Mouse (Mus musculus): ENCODE measurements at regions not wholly inside any gene's neighbourhood (a gene's known extent, or its start where the extent isn't known, plus 50 kb on each side); places are given as distances from the start of the nearest gene placed in this dataset.
A peak's percentile ranks its signal among the peaks of the same experiment; 100 is the strongest.
"Not testable (repeated sequence)": the region's sequence is repeated elsewhere in the genome, so short reads cannot be mapped to it uniquely, and the experiment has no call there.

DNA sequence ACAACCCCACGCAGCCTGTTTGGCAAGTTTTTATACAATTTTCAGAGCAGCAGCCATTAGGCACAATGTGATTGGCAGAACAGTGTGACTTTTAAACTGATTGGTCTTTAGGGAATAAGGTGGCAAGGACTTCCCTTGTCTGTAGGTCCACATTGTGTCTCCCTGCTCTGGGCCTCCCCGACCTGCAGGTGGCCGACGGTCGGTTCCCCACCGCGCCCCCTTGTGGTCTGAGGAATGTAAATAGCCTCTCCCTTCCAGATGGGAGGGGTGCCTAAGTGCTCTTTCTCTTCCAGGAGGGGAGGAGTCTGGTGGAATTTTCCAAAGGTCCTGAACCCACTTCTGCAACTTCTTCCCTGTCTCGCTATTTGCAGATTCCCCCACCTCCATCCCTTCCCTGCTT, 52.5 kb upstream of the Prr5 start:
- not testable (repeated sequence) for H3K27ac ChIP-seq (ENCODE audit: insufficient read depth, low read length); H3K4me3 ChIP-seq (ENCODE audit: insufficient read depth, low read length); H3K4me1 ChIP-seq (ENCODE audit: control insufficient read depth, insufficient read depth, low read length)
- peak; percentile 48; the same call in 1 of the 2 replicates for TF ChIP-seq CTCF (IDR thresholded peaks at IDR 0.05; ENCODE audit: borderline replicate concordance, insufficient read depth, low read length)

DNA sequence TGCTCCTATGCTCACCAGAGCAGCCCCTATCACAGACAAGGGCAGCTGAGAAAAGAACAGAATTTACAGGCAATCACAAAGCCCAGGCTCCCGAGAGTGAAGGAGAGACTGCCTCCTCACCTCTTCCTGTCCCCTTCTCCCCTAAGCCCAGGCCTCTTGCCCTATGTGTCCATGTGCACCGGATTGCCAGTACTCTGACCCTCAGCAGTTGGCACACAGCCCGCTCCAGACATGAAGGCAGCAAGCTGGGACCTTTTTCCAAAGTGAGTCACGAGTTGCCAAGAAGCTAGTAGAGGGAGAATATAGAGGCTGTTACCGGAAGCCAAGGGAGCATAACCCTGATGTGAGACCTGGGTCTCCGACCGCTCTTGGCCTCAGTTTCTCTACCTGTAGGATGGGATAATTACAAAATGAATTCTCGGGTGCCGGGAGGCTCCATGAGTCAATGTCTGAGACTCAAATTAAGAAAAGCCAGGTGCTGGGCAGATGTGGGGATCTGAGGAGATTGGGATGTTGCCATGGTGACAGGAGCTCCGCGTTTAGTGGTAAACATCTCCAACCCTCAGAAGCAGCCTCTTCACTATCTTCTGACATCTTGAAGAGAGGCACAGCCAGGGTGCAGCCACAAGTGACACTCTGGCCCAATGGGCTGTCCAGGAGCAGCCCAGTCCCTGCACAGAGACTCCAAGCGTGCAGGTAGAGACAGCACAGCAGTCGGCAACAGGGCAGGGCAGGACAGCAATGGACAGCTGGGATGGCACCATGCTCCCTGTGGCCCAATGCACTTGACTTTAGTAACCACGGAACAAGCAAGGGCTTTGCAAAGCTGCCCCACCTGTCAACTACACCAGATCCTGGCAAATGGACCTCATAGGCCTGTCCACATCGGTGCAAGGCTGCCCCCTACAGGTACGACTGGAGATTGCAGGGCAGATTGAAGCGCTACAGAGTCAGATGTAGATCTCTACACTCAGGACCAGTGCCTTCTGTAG, 55.6 kb upstream of the Prr5 start:
- Histone ChIP-seq H3K4me1 (ENCODE audit: control insufficient read depth, insufficient read depth, low read length) (no peaks in the 10 kb centered on the region), H3K27ac (ENCODE audit: insufficient read depth, low read length) (no peak overlapping the region), H3K4me3 (ENCODE audit: insufficient read depth, low read length) (no peak overlapping the region)
- TF ChIP-seq CTCF (IDR thresholded peaks at IDR 0.05; ENCODE audit: borderline replicate concordance, insufficient read depth, low read length) (peak; percentile 97), POLR2A (IDR thresholded peaks at IDR 0.05; ENCODE audit: low read depth, low read length) (no peak)

DNA sequence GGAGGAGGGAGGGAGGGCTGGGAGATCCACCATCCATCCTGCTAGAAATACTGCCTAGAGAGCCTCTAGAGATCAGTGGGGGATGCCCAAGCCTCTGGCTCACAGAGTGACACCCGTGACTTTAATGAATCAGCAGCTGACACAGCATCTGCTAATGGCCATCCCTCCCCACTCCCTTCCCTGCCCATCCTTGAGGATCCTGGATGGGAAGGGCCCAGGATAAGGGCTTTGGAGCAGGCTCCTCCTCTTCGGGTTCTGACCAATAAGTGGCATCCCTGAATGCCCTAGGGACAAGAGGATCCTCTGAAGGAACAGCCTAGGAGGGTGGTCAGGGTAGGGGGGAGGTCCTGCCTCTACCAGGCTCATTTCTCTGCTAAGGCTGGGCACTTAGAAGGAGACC, 55.3 kb upstream of the Rtl6 start:
- TF ChIP-seq POLR2A (IDR thresholded peaks at IDR 0.05; ENCODE audit: low read depth, low read length) = no peak
- TF ChIP-seq CTCF (IDR thresholded peaks at IDR 0.05; ENCODE audit: borderline replicate concordance, insufficient read depth, low read length) = no peak
- H3K27ac ChIP-seq (ENCODE audit: insufficient read depth, low read length) = no peak overlapping the region
- H3K4me3 ChIP-seq (ENCODE audit: insufficient read depth, low read length) = no peak overlapping the region
- no peaks in the 10 kb centered on the region for H3K4me1 ChIP-seq (ENCODE audit: control insufficient read depth, insufficient read depth, low read length)

DNA sequence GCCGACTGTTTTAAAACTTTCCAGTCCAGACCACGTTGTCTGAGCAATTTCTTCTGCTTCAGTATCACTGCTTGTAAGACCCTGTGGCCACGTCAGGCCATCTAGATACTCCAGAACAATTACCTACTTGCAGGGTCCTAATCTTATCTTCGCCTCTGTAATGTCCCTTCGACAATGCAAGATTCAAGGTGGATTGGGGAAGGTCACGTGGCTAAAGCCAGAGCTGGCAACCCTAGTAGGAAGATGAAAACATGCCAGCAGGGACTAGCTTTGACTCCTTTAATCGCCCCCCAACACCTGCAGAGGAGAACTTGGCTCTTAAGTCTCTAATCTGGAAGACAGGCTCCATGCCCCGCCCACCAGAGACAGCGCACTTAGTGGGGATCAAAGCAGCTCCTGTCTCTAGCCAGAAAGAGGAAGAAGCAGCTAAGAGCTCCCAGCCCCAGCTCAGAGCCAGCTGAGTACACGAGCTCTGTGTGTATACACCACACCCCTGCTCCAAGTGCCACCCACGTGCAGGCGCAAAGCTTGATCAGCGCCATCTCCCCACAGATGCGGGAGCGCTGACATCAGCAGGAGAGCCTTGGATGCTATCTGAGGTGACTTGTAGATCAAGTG, 52.3 kb upstream of the Rtl6 start:
- Histone ChIP-seq H3K27ac (ENCODE audit: insufficient read depth, low read length) (no peak overlapping the region), H3K4me3 (ENCODE audit: insufficient read depth, low read length) (no peak overlapping the region), H3K4me1 (ENCODE audit: control insufficient read depth, insufficient read depth, low read length) (no peaks in the 10 kb centered on the region)
- TF ChIP-seq CTCF (IDR thresholded peaks at IDR 0.05; ENCODE audit: borderline replicate concordance, insufficient read depth, low read length) (no peak), POLR2A (IDR thresholded peaks at IDR 0.05; ENCODE audit: low read depth, low read length) (no peak)

DNA sequence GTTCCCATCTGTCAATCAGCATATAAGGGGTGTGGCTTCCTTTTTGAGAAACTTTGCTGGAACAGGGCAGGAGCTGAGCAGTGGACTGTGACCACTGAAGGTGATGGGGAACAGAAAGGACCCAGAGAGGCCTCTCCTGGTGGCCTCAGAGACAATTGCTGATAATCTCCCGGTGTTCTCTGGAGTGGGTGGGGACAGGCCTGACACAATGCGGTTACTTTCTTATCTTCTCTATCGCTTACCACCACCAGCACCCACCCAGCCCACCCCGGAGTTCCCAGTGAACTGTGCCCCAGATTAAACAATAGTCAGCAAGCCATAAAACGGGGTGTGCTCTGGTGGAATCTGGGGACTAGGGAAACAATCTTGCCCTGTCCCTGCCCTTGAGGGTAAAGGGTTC, 51.4 kb upstream of the Rtl6 start:
- Histone ChIP-seq H3K4me3 (ENCODE audit: insufficient read depth, low read length) (no peak overlapping the region), H3K4me1 (ENCODE audit: control insufficient read depth, insufficient read depth, low read length) (no peaks in the 10 kb centered on the region), H3K27ac (ENCODE audit: insufficient read depth, low read length) (no peak overlapping the region)
- TF ChIP-seq CTCF (IDR thresholded peaks at IDR 0.05; ENCODE audit: borderline replicate concordance, insufficient read depth, low read length) = no peak
- TF ChIP-seq POLR2A (IDR thresholded peaks at IDR 0.05; ENCODE audit: low read depth, low read length) = no peak

Measured in embryonic fibroblast, embryonic 13.5 days (primary cell).